Mouse (Mus musculus): ENCODE measurements at regions not wholly inside any gene's neighbourhood (a gene's known extent, or its start where the extent isn't known, plus 50 kb on each side); places are given as distances from the start of the nearest gene placed in this dataset.

- no peak for DNase-seq (ENCODE audit: low spot score in 2 of 2)
These were observed 240.1 kb upstream of the Emcn start for GRCm38 (mm10) chr3:137100627-137101404.

- DNase-seq (ENCODE audit: low spot score in 2 of 2), result no peak
These were observed 234.9 kb upstream of the Emcn start for GRCm38 (mm10) chr3:137105930-137106329.

GRCm38 (mm10) chr3:137108197-137108596 lies 232.7 kb upstream of the Emcn start:
- no peak for DNase-seq (ENCODE audit: low spot score in 2 of 2)

- no peak for DNase-seq (ENCODE audit: low spot score in 2 of 2)
These were observed 231.1 kb upstream of the Emcn start for GRCm38 (mm10) chr3:137109786-137110185.

GRCm38 (mm10) chr3:137110485-137110884 lies 230.4 kb upstream of the Emcn start:
- no peak for DNase-seq (ENCODE audit: low spot score in 2 of 2)

GRCm38 (mm10) chr3:137129967-137130366 lies 210.9 kb upstream of the Emcn start:
- DNase-seq (ENCODE audit: low spot score in 2 of 2), result no peak

GRCm38 (mm10) chr3:137142041-137142440 lies 198.8 kb upstream of the Emcn start:
- DNase-seq (ENCODE audit: low spot score in 2 of 2), result no peak

- no peak for DNase-seq (ENCODE audit: low spot score in 2 of 2)
These were observed 194.8 kb upstream of the Emcn start for GRCm38 (mm10) chr3:137146062-137146461.

- no peak for DNase-seq (ENCODE audit: low spot score in 2 of 2)
These were observed 193.5 kb upstream of the Emcn start for GRCm38 (mm10) chr3:137147405-137147804.

- no peak for DNase-seq (ENCODE audit: low spot score in 2 of 2)
These were observed 190.4 kb upstream of the Emcn start for GRCm38 (mm10) chr3:137150414-137151010.

- DNase-seq (ENCODE audit: low spot score in 2 of 2), result no peak
These were observed 189.4 kb upstream of the Emcn start for GRCm38 (mm10) chr3:137151431-137151830.

GRCm38 (mm10) chr3:137153234-137153633 lies 187.6 kb upstream of the Emcn start:
- no peak for DNase-seq (ENCODE audit: low spot score in 2 of 2)

- DNase-seq (ENCODE audit: low spot score in 2 of 2), result no peak
These were observed 186.4 kb upstream of the Emcn start for GRCm38 (mm10) chr3:137154200-137155042.

- DNase-seq (ENCODE audit: low spot score in 2 of 2), result no peak
These were observed 185.8 kb upstream of the Emcn start for GRCm38 (mm10) chr3:137155043-137155404.

- no peak for DNase-seq (ENCODE audit: low spot score in 2 of 2)
These were observed 184.5 kb upstream of the Emcn start for GRCm38 (mm10) chr3:137156250-137156975.

GRCm38 (mm10) chr3:137189035-137189434 lies 151.8 kb upstream of the Emcn start:
- no peak for DNase-seq (ENCODE audit: low spot score in 2 of 2)

- DNase-seq (ENCODE audit: low spot score in 2 of 2), result no peak
These were observed 150.4 kb upstream of the Emcn start for GRCm38 (mm10) chr3:137190489-137190888.

GRCm38 (mm10) chr3:137191009-137191408 lies 149.9 kb upstream of the Emcn start:
- DNase-seq (ENCODE audit: low spot score in 2 of 2), result no peak

GRCm38 (mm10) chr3:137193873-137194272 lies 147.0 kb upstream of the Emcn start:
- DNase-seq (ENCODE audit: low spot score in 2 of 2), result no peak

- no peak for DNase-seq (ENCODE audit: low spot score in 2 of 2)
These were observed 129.2 kb upstream of the Emcn start for GRCm38 (mm10) chr3:137211667-137212066.

GRCm38 (mm10) chr3:137216036-137216435 lies 124.8 kb upstream of the Emcn start:
- DNase-seq (ENCODE audit: low spot score in 2 of 2), result no peak

GRCm38 (mm10) chr3:137217245-137217644 lies 123.6 kb upstream of the Emcn start:
- no peak for DNase-seq (ENCODE audit: low spot score in 2 of 2)
